Mouse (Mus musculus) adrenal gland, postnatal 10 days (tissue): ENCODE results near the gene Vmn2r95. TPM values are rescaled to one million over a fixed set of nuclear protein-coding genes. Genes with fewer than 3 reads are reported as not detected.
"Not testable (repeated sequence)": the region's sequence is repeated elsewhere in the genome, so short reads cannot be mapped to it uniquely, and the experiment has no call there.

ENCODE experiments used
- DNase-seq: peaks from one replicate; pipeline ENCODE4 v3.0.0; 2021; ENCODE audit warnings: mixed read lengths
- long read RNA-seq, 2 experiments: library from polyadenylated mRNA; stranded (forward); transcript quantifications; one replicate each; pipeline ENCODE4 v2.0.0; 2021
- total RNA-seq, 2 experiments: library from RNA; stranded (reverse); gene quantifications; 2 replicates each; pipeline ENCODE4 v1.2.3; 2021

Vmn2r95 gene
- total RNA-seq: not detected
- long read RNA-seq, experiment 1: 0 reads
- long read RNA-seq, experiment 2: 0 reads

DNA sequence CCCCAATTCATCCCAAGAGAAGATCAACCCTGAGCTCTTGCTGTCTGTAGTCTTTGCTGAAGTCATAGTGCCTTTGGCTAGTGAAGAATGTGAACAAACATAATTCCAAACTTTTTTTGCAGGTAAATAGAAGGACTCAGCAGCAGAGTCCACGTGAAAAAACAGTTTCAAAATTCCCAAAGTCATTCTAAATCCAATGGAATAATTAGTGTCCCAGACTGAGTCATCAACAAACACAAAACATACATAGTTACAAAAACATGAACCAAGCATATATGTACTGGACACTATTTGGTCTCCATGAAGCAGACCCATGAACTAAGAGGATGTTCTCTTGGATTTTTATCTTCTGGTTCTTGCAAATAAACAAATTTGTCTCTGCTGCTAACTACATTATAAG lies at the start of gene Vmn2r95:
Vmn2r95 (plus strand) TSS at position 301 of the 400 bp plus-strand sequence.
- no peak for DNase-seq

DNA sequence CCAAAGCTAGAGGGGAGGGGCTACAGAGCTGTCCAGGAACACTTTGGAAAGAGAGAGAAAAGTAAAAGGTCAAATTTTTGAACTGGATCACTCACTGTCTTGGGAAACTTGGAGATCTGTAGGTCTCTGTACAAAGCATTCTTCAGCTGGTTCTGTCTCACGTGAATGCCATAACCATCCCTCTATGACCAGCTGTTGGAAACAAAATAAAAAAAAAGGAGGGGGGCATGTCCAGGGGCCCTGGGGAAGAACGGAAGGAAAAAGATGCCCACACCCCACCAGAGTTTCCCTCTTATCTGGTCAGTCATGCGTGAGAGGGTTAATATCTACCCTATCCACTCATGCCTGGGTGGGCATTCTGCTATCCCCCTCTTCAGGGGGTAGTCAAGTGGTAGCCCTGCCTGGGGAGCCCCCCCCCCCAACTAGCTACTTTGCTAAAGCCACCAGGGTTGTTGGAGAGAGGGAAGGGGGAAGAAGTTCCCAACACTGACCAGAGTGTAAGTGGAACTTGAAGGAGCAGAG lies 31.8 kb downstream of the Vmn2r95 start:
- DNase-seq: no peak

DNA sequence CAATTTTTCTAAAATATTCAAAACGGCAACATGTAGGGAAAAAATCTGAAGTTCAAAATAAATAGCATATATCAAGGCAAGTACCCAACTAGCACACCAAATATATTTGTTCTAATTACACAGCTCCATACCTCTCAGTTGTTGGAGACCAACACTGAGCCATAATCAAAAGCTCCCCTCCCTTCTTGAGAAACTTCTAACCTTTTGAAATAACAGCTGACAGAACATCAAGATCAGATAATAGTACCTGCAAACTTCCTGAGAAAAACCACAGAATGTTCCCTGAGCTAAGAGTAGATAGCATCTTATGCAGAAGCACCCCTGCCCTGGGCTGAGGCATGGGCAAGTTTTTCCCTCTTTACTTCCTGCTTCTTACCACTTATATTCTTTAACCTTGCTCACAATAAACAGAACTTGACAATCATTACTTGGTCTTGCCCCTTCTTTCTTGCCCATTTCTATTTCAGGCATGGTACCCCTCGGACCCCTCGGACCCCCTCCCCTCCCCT lies 34.3 kb downstream of the Vmn2r95 start:
- not testable (repeated sequence) for DNase-seq

DNA sequence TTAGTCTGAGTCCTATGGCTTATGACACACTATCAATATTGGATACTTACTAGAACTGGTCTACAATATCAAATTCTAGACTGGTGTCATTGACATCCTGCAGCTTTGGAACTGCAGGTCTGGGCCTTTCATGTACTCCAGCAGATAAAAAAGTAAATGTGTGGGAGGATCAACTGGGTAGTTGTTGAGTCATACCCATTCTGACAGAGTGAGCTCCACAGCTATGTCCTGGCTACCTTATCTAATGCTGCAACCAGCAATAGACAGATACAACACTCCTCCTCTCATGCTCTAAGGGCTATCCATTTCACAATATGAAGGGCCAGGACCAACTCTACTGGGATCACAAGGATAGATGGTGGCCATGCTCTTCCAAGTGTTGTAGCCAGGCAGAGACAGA lies 38.8 kb downstream of the Vmn2r95 start:
- no peak for DNase-seq

DNA sequence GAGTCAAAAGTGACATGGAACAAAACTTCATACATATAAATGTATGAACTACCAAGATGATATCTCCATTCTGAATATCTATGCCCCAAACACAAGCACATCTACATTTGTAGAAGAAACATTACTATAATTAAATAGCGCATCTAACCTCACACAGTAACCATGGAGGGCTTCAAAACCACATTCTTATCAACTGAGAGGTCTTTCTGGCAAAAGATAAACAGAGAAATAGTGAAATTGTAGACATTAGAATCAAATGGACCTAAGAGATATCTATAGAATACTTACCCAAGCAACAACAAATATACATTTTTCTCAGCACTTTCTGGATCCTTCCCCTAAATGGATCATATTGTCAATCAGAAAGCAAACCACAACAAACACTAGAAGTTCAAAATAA lies 56.0 kb downstream of the Vmn2r95 start:
- no peak for DNase-seq

Other genes starting within 250 kb of the Vmn2r95 start
- not detected for gene Vmn2r94, start 146.3 kb upstream of the Vmn2r95 start, total RNA-seq
- not detected for gene Vmn2r93, start 126.0 kb upstream of the Vmn2r95 start, total RNA-seq
- gene Vmn2r96, start 149.1 kb downstream of the Vmn2r95 start, total RNA-seq: not detected